ENCODE assay signal across 8 mouse cellular contexts in the genomic region with DNA sequence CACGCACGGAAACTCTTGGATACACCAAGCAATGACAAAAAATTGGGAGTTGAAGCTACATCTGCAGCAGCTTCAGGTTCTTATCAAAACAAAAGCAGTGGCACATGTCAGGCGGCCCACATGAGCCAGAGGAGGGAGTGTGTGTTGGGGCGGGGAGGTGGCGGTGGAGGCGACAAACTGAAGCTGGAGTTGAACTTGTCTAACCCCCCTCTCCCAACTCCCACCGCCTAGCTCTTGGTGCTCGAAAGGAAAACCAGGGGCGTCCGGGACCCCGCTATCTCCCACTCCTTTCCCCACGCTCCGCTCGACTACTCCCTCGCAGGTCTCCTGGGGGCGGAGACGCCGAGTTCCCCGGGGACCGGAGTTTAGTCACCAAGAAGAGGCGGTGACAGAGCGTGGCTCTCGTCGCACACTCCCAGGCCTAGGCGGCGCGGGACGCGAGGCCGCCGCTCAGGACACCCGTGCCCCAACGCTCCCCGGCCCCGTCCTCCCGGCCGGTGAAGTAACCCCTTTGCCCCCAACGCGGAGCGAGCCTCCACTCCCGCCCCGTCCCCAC. TPM values are rescaled to one million over a fixed set of nuclear protein-coding genes. Genes with fewer than 3 reads are reported as not detected.
DNase-seq lines count a peak whose midpoint lies in the region; ATAC-seq lines count a peak whose summit lies in the region.

No protein-coding gene starts in this region.

- H3K27ac ChIP-seq in limb, embryonic 15.5 days: peak overlapping the region; percentile 89
- peak overlapping the region; percentile 79 for H3K27ac ChIP-seq in midbrain, embryonic 15.5 days

- no peaks in the 10 kb centered on the region for H3K9me3 ChIP-seq in limb, embryonic 15.5 days
- H3K9me3 ChIP-seq in midbrain, embryonic 15.5 days: no peaks in the 10 kb centered on the region

- H3K4me3 ChIP-seq in limb, embryonic 15.5 days: peak overlapping the region; percentile 85
- H3K4me3 ChIP-seq in midbrain, embryonic 15.5 days: peak overlapping the region; percentile 95

- no peaks in the 10 kb centered on the region for H3K36me3 ChIP-seq in limb, embryonic 15.5 days
- H3K36me3 ChIP-seq in midbrain, embryonic 15.5 days (replicated peaks): no peaks in the 10 kb centered on the region

- peak; percentile 36 to 40 for DNase-seq in left cerebral cortex, adult 18-20 months (ENCODE audit: low spot score in 2 of 2)
- DNase-seq in left cerebral cortex, adult 11 months (ENCODE audit: low spot score): no peak
- DNase-seq in gastrocnemius, postnatal 14 days: peak; percentile 71
- DNase-seq in spleen, postnatal 10 days (ENCODE audit: low spot score in 2 of 2): peak; percentile 80 to 84

- WGBS in limb, embryonic 15.5 days: under 1% methylated on average over 41 of the region's 42 CpGs
- WGBS in midbrain, embryonic 15.5 days: under 1% methylated on average over 42 of the region's 42 CpGs

- H3K9ac ChIP-seq in limb, embryonic 15.5 days: peak overlapping the region; percentile 78
- H3K9ac ChIP-seq in midbrain, embryonic 15.5 days: peak overlapping the region; percentile 71

- H3K4me1 ChIP-seq in limb, embryonic 15.5 days: 0 out of 2 replicates have a peak, but pooled peaks cover 6% of the 10 kb centered on the region
- peaks cover 13% of the 10 kb centered on the region for H3K4me1 ChIP-seq in midbrain, embryonic 15.5 days

- ATAC-seq in common myeloid progenitor, adult 5-6 weeks (replicated peaks; ENCODE audit: low read depth, poor library complexity, severe bottlenecking): peak; percentile 63
- ATAC-seq in inflammation-experienced regulatory T-cells, adult 6 months: peak; percentile 43
- peak; percentile 70 for ATAC-seq in limb, embryonic 15.5 days (ENCODE audit: insufficient number of reproducible peaks, low FRiP score, low TSS enrichment, low read depth)
- peak; percentile 78 for ATAC-seq in midbrain, embryonic 15.5 days (replicated peaks)

- peak overlapping the region; percentile 90 for H3K4me2 ChIP-seq in limb, embryonic 15.5 days
- H3K4me2 ChIP-seq in midbrain, embryonic 15.5 days: peak overlapping the region; percentile 98

- intact Hi-C loops in gastrocnemius, postnatal 14 days (cut with DNase I; ENCODE audit: low total_unique reads): no loop called here

- no peaks in the 10 kb centered on the region for H3K27me3 ChIP-seq in limb, embryonic 15.5 days
- no peaks in the 10 kb centered on the region for H3K27me3 ChIP-seq in midbrain, embryonic 15.5 days (replicated peaks)

RNA-seq across cellular contexts. Expression of gene Gm20403, which starts 1.6 kb away (rescaled TPM):
- not detected for total RNA-seq in left cerebral cortex, adult 18-20 months (2021)
- total RNA-seq in common myeloid progenitor, adult 5-6 weeks (2017): not detected in 2 replicates
- not detected for total RNA-seq in gastrocnemius, postnatal 14 days (2021)
- polyA plus RNA-seq in inflammation-experienced regulatory T-cells, adult 6 months (2017; shearing (Covaris generic)): not detected
- not detected in 2 replicates for polyA plus RNA-seq in limb, embryonic 15.5 days (2015; fragmentation: Nextera tagmentation; extraction: Ambion mirVana)
- polyA plus RNA-seq in midbrain, embryonic 15.5 days (2015; fragmentation: Nextera tagmentation; extraction: Ambion mirVana): not detected in 2 replicates

RNA-seq across cellular contexts. Expression of gene Baz1a, which starts 29.4 kb away (rescaled TPM):
- 1 to 10 TPM; 5.2 to 5.5 TPM for total RNA-seq in left cerebral cortex, adult 18-20 months (2021)
- 98.0 and 152 TPM in 2 replicates for total RNA-seq in common myeloid progenitor, adult 5-6 weeks (2017)
- 1 to 10 TPM; 3.6 to 4.8 TPM for total RNA-seq in gastrocnemius, postnatal 14 days (2021)
- 10 to 100 TPM; 31.0 to 41.8 (median 34.4) TPM for polyA plus RNA-seq in inflammation-experienced regulatory T-cells, adult 6 months (2017; shearing (Covaris generic))
- 19.9 and 20.8 TPM in 2 replicates for polyA plus RNA-seq in limb, embryonic 15.5 days (2015; fragmentation: Nextera tagmentation; extraction: Ambion mirVana)
- polyA plus RNA-seq in midbrain, embryonic 15.5 days (2015; fragmentation: Nextera tagmentation; extraction: Ambion mirVana): 6.6 and 8.0 TPM in 2 replicates

Comparison
In these comparisons a context has a peak if more than half of its experiments do, and no peak if none do; other contexts are left out.
1. RNA of gene Baz1a, which starts 29.4 kb away (total RNA-seq): 98.0 to 152 TPM in common myeloid progenitor, adult 5-6 weeks; 5.2 to 5.5 TPM in left cerebral cortex, adult 18-20 months and 3.6 to 4.8 TPM in gastrocnemius, postnatal 14 days; every median in the first group is over 10 times any median in the second.
2. Peak in every context shown above with its lines, with median percentiles within 50 percentile points of each other: ATAC-seq.